Mouse (Mus musculus): ENCODE measurements at regions not wholly inside any gene's neighbourhood (a gene's known extent, or its start where the extent isn't known, plus 50 kb on each side); places are given as distances from the start of the nearest gene placed in this dataset.

DNA sequence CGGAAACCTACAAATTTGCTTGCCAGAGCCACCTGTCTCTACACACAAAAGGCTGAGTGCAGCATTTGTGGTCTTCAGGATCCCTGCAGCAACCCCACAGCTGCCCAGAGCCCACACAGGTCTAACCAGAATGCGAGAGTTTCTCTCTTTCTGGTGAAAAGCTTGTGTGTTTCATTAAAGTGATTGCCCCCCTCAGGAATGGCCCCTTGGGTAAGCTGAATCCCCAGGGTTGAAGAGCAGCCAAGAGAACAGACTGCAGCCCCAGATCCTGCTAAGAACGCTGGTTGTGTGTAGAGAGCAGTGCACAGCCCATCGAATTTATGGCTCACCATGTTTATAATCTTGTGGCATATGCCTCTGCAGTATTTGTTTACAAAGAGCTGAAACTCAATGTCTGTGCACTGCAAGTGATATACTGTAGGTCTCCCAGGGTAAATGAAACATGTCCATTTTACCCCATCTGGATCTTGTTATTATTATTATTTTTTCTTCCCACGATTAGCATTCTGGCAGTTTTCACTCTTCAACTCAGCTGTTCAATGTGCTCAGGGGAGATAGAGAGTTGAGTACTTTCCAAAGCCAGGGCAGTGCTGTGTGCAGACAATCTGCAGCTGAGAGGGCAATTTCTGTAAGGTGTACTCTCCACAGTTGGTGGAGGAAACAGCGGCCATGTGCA is 486.4 kb downstream of the Hdgfl1 start:
- TF ChIP-seq CTCF (IDR thresholded peaks at IDR 0.05; ENCODE audit: insufficient read depth, low read length) (no peak), POLR2A (IDR thresholded peaks at IDR 0.05; ENCODE audit: borderline replicate concordance, extremely low read depth, low read depth, low read length) (no peak)

All from lung, adult 2 months (tissue).